Mouse (Mus musculus) hematopoietic multipotent progenitor cell, adult 10-12 weeks (in vitro differentiated cells): ENCODE results near the gene Rnf222. TPM values are rescaled to one million over a fixed set of nuclear protein-coding genes. Genes with fewer than 3 reads are reported as not detected.

ENCODE experiments used
- polyA plus RNA-seq: library from polyadenylated mRNA; stranded (reverse); fragments of >175 nt; gene quantifications from 2 replicates; pipeline ENCODE4 v1.2.3, GENCODE M21; 2012; ENCODE audit warnings: low replicate concordance

Gene Rnf222
- polyA plus RNA-seq, result not detected in 2 replicates

GRCm38 (mm10) chr11:68888253-68888652 is at the start of gene Rnf222:
Gene Rnf222 (plus strand): TSS chr11:68888553.

GRCm38 (mm10) chr11:68871748-68872147 is 16.6 kb upstream of the Rnf222 start, which contains the start of gene Ndel1:
Gene Ndel1 (minus strand): TSS chr11:68871858.

GRCm38 (mm10) chr11:68901351-68902046 is 13.1 kb downstream of the Rnf222 start, which contains the start of gene Rpl26:
Gene Rpl26 (plus strand): TSS chr11:68901583.

GRCm38 (mm10) chr11:68926981-68927380 is 38.6 kb downstream of the Rnf222 start, which contains the start of gene Odf4:
Gene Odf4 (minus strand): TSS chr11:68927081.

Other genes starting within 250 kb of the Rnf222 start
- 0.52 and 9.9 TPM in 2 replicates for gene Myh10, start 197.0 kb upstream of the Rnf222 start, polyA plus RNA-seq
- gene Ndel1, start 16.7 kb upstream of the Rnf222 start, polyA plus RNA-seq, result 36.5 and 77.0 TPM in 2 replicates
- gene Rpl26, start 13.0 kb downstream of the Rnf222 start, polyA plus RNA-seq, result 7.7 and 20.4 TPM in 2 replicates
- gene Odf4, start 38.5 kb downstream of the Rnf222 start, polyA plus RNA-seq, result not detected in 2 replicates
- 0.17 and 1.4 TPM in 2 replicates for gene Arhgef15, start 68.9 kb downstream of the Rnf222 start, polyA plus RNA-seq
- gene Slc25a35, start 79.6 kb downstream of the Rnf222 start, polyA plus RNA-seq, result 3.6 and 3.7 TPM in 2 replicates
- 1.9 and 4.5 TPM in 2 replicates for gene Rangrf, start 86.6 kb downstream of the Rnf222 start, polyA plus RNA-seq
- 6.7 and 16.4 TPM in 2 replicates for gene Pfas, start 119.9 kb downstream of the Rnf222 start, polyA plus RNA-seq
- gene Ctc1, start 127.4 kb downstream of the Rnf222 start, polyA plus RNA-seq, result 18.6 and 58.1 TPM in 2 replicates
- gene Aurkb, start 157.1 kb downstream of the Rnf222 start, polyA plus RNA-seq, result 25.7 and 39.4 TPM in 2 replicates
- gene Borcs6, start 171.2 kb downstream of the Rnf222 start, polyA plus RNA-seq, result 35.0 and 102 TPM in 2 replicates
- 6.0 and 14.2 TPM in 2 replicates for gene Tmem107, start 182.3 kb downstream of the Rnf222 start, polyA plus RNA-seq
- 133 and 285 TPM in 2 replicates for gene Vamp2, start 199.9 kb downstream of the Rnf222 start, polyA plus RNA-seq
- gene Per1, start 206.7 kb downstream of the Rnf222 start, polyA plus RNA-seq, result 32.9 and 51.0 TPM in 2 replicates
- 0.33 and 2.2 TPM in 2 replicates for gene Hes7, start 231.9 kb downstream of the Rnf222 start, polyA plus RNA-seq
- 0.34 and 1.3 TPM in 2 replicates for gene 9130213A22Rik, start 234.0 kb downstream of the Rnf222 start, polyA plus RNA-seq
- 0.05 and 0.07 TPM in 2 replicates for gene Aloxe3, start 237.3 kb downstream of the Rnf222 start, polyA plus RNA-seq